Mouse (Mus musculus) mesoderm, embryonic 11.5 days (tissue): ENCODE measurements around the gene Lbx1.
A peak's percentile ranks its signal among the peaks of the same experiment; 100 is the strongest.

Source experiments
- DNase-seq: peaks from one replicate; pipeline ENCODE4 v3.0.0-alpha.2; 2012; ENCODE audit warnings: low read depth, low spot score

Gene Lbx1

DNA sequence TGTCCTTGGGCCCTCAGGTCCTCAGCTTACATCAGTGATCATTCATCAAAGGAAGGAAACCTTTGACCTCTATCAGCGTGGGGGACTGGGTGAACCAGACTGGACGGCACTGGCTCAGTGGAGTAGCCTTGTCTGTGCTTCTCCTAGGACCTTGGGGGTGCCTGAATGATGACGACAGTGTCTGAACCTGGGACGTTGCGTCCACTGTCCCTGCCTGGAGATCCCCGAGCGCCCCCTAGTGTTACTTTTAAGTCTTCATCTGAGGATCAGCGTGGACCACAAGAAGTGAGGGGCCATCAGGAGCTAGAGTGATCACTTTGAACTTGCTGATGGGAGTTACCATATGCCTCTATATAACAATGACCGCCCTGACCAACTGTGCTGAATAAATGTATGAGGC is 19.4 kb downstream of the Lbx1 start:
- DNase-seq: peak; percentile 81

DNA sequence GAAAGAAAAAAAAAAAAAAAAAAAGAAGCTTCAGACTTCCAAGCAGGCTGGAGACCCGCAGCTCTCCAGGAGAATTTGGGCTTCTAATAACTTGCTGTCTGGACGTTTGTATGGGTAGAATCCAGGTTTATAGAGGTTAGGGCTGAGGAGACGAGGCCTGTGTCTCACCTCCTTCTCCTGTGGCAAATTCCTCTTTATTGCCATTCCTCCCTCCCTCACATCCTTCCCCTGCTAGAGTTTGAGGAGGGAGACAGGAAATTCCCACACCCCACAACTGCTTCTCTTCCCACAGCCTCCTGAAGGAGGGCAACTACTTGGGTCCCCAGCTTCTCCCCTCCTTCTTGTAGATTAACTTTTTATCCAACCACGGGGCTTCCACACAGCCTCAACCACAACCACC is 20.2 kb downstream of the Lbx1 start:
- DNase-seq: no peak

DNA sequence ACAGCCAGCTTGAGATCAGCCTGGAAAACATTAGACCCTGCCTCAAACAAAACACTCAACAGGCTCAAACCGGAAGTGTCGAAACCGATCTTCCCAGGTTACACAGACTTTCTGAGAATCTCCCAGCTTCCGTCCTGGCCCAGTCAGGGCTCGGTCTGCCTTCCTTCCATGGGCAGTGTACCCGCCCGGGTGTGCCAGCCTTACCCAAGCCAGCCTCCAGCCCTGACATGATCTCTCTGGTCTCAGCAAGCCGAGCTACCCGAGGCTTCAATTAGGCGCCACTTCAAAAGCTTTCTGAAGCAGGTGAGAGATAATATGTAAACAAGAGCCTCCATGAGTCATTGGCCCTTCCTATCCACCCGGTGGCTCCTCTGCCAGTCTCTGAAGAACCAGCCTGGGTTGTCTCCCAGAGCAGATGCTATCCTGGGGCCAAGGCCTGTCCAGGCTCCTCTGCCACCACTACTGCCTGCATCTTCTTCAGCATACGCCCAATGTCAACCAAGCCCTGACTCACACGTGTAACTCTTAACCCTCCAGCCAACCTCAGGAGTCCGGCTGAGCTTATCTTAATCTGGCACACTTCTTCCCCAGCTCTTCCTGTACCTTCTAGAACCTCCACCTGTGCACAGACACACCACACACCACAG is 25.7 kb downstream of the Lbx1 start:
- no peak for DNase-seq

DNA sequence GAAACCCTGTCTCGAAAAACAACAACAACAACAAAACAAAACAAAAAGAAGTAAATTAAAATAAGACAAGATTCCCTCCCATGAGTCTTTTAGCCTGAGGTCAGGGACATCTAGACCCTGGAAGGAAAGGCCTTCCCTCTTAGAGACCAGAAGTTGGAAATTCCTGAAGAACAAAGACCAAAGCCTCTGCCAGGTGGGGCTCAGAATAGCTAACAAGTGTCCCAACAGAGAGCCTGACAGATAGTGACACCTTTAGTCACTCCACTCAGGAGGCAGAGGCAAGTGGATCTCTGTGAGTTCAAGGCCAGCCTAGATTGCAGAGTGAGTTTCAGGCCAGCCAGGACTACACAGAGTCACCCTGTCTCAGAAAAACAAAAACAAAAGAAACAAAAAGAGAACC is 26.4 kb downstream of the Lbx1 start:
- DNase-seq: no peak

DNA sequence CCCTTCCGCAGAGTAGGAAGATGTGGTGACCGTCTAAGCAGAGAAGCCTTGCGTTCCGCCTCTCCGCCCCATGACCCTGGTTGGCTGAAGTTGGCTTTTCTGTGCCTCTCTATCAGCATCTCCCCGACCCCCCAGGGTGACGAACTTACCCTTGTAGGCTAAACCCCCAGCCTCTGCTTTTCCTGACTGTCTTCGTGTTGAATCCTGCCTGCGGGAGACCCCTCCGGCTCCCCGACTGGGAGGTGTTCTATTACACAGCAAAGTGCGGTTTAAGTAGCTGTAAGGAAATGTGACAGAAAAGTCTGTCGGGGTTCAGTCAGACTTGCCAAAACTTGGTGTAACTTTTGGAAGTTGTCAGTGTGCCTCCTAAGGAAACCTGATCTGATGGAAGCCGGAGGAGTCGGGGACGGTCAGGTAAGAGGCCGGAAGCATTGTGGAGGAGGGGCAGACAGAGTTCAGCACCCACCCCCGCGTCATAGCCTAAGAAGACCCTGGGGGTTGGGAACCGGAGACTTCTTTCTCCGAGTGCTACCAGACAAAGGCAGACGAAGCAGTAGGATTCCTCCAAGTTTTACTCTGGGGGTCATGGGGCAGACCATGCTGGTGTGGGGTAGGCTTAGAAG is 27.1 kb downstream of the Lbx1 start:
- DNase-seq: no peak

DNA sequence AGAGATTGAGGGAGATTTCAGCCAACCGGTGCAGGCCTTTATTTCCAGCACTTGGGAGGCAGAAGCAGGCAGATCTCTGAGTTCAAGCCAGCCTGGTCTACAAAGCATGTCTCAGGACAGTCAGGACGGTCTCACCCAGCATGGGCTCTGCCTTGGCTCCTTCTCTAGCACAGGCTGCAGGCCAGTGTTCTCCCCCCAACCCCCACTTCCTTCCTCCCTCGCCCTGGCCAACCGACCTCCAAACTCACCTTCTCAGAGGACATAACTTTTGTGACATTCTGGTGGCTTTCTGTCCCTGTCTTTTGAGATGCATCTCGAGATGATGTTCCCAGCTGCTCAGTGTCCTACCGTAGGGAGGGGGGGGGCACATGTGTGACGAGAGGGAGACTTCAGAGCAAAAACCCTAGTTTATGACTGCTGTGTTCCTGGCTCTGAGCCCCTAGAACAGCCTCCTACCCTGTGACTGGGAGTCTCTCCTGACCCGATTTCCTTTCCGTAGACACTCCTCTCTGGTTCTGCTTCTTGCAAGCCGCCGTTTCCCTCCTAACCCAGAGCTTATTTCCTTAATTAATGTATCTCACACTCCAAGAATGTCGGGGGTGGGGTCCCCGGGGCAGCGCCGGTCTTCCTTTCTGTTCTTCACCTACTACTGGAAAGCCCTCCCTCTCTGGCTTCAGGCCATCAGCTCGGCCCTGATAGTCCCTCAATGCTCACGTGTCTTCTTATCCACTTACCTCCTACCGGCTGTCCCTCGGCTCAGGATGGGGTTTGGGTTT is 27.8 kb downstream of the Lbx1 start:
- DNase-seq: no peak

DNA sequence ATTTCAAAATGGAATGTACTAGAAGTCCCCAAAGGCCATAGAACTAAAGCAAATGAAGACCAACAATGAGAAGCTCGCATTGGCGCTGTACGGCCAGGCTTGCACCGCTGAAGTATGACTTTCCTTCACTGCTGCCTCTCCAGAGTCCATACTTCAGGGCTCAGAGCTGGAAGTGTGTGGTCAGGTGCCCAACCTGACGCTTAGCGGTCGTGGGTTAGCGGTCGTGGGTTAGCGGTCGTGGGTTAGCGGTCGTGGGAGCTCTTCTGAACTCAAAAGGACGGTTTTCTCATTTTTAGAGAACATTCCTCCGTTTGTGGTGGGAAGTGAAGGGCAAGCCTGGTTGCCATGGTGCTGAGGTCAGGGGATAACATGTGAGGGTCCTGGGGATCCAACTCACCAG is 28.5 kb downstream of the Lbx1 start:
- DNase-seq: no peak

DNA sequence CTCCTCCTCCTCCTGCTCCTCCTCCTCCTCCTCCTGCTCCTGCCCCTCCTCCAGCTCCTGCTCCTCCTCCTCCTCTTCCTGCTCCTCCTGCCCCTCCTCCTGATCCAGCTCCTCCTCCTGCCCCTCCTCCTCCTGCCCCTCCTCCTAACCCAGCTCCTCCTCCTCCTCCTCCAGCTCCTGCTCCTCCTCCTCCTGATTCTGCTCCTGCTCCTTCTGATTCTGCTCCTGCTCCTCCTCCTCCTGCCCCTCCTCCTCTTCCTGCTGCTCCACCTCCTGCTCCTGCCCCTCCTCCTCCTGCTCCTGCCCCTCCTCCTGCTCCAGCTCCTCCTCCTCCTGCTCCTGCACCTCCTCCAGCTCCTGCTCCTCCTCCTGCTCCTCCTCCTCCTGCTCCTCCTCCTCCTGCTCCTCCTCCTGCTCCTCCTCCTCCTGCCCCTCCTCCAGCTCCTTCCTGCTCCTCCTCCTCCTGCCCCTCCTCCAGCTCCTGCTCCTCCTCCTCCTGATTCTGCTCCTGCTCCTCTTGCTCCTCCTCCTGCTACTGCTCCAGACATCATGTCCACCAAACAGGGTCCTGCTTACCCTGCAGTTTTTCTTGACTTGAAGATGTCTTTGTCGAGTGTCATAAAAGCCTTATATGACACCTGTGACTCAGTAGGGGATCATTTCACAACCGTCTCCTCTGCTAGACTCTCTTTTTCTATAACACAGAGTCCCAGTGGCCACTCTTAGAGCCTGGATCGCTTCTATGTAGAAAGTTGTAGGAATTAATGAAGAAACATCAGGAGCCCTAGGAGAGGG is 30.1 kb downstream of the Lbx1 start:
- DNase-seq: no peak

DNA sequence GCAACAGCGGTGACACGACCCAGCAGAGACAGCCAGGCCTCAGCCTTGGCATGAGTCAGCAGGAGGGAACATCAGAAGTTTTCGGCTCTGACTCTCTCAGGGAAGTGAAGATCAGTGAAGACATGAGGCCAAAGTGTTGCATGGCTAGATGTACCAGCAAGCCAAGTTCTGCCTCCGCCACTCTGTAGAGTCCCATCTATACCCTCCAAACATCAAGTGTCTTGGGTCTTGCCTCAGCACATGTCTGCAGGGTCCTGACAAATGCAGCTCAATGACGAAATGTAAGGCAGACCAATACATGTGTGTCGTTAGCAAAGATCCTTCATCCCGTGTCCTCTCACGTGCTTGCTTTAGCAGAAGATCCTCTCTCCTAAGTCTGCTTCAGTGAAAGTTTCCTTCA is 38.6 kb downstream of the Lbx1 start:
- no peak for DNase-seq

DNA sequence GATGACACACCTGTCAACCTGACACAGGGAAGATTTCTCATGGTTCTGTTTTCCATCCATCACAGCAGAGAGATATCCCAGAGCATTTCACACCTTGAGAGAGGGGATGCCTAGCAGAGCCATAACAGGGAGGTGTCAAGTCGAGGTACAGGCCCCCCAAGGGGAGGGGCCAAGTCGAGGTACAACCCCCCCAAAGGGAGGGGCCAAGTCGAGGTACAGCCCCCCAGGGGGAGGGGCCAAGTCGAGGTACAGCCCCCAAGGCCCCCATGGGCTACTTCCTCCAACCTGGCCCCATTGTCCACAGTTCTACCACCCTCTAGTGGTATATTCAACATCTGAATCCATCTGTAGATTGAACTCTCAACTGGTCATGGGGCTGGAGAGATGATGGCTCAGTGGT is 41.0 kb downstream of the Lbx1 start:
- no peak for DNase-seq
